Mouse (Mus musculus): Measurements from ENCODE around the gene Lrrc28.

DNA sequence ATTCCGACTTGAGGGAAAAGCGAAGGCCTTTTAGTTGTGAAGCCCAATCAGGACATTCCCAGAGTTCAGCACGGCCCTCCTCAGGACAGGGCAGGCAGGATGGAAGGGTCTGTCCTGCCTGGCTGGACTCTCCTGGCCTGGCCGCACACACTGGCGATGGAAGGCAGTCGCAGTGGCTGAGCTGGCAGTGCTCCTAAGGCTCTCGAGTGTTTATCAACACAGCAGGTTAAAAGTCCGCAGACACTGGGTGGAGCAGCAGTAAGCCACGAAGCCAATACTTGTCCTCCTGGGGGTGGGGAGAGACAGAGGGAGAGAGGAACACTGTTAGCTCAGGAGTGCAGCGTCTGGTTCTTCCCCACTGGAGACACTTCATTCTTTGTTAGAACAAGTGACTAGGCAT is 130.2 kb downstream of the Lrrc28 start:
- TF ChIP-seq CTCF (IDR thresholded peaks at IDR 0.05; ENCODE audit: borderline replicate concordance, insufficient read depth, low read depth, low read length) (no peak), POLR2A (IDR thresholded peaks at IDR 0.05; ENCODE audit: borderline replicate concordance, insufficient read depth, low read length) (no peak)
